Mouse (Mus musculus): ENCODE data around the gene Naa60.
"Not testable (repeated sequence)": the region's sequence is repeated elsewhere in the genome, so short reads cannot be mapped to it uniquely, and the experiment has no call there.

Naa60 gene

GRCm38 (mm10) chr16:3872216-3873047, at the start of gene Naa60:
TSS of gene Naa60 (plus strand) at chr16:3872375.
- peak; percentile 86 for DNase-seq (ENCODE audit: low read depth, low spot score)

- DNase-seq (ENCODE audit: low read depth, low spot score), result no peak
These were observed 44.2 kb upstream of the Naa60 start for GRCm38 (mm10) chr16:3828021-3828420.

GRCm38 (mm10) chr16:3829727-3830126, 42.4 kb upstream of the Naa60 start:
- DNase-seq (ENCODE audit: low read depth, low spot score), result no peak

GRCm38 (mm10) chr16:3830588-3831109, 41.5 kb upstream of the Naa60 start, which contains the start of gene Olfr15:
TSS of gene Olfr15 (plus strand) at chr16:3830878.
- no peak for DNase-seq (ENCODE audit: low read depth, low spot score)

GRCm38 (mm10) chr16:3835461-3835860, 36.7 kb upstream of the Naa60 start:
- DNase-seq (ENCODE audit: low read depth, low spot score), result no peak

- DNase-seq (ENCODE audit: low read depth, low spot score), result no peak
These were observed 32.9 kb upstream of the Naa60 start for GRCm38 (mm10) chr16:3839157-3839885.

- DNase-seq (ENCODE audit: low read depth, low spot score), result no peak
These were observed 29.2 kb upstream of the Naa60 start for GRCm38 (mm10) chr16:3842989-3843388.

- no peak for DNase-seq (ENCODE audit: low read depth, low spot score)
These were observed 28.4 kb upstream of the Naa60 start for GRCm38 (mm10) chr16:3843796-3844195.

- DNase-seq (ENCODE audit: low read depth, low spot score), result peak; percentile 92
These were observed 25.3 kb upstream of the Naa60 start, which contains the start of gene Zfp174 for GRCm38 (mm10) chr16:3846711-3847518. TSS of gene Zfp174 (plus strand) at chr16:3847268.

GRCm38 (mm10) chr16:3847871-3848270, 24.3 kb upstream of the Naa60 start:
- no peak for DNase-seq (ENCODE audit: low read depth, low spot score)

- no peak for DNase-seq (ENCODE audit: low read depth, low spot score)
These were observed 23.8 kb upstream of the Naa60 start for GRCm38 (mm10) chr16:3848416-3848815.

GRCm38 (mm10) chr16:3851301-3851700, 20.9 kb upstream of the Naa60 start:
- DNase-seq (ENCODE audit: low read depth, low spot score), result not testable (repeated sequence)

GRCm38 (mm10) chr16:3852586-3852985, 19.6 kb upstream of the Naa60 start:
- DNase-seq (ENCODE audit: low read depth, low spot score), result no peak

- no peak for DNase-seq (ENCODE audit: low read depth, low spot score)
These were observed 17.6 kb upstream of the Naa60 start for GRCm38 (mm10) chr16:3854437-3855182.

- no peak for DNase-seq (ENCODE audit: low read depth, low spot score)
These were observed 16.4 kb upstream of the Naa60 start for GRCm38 (mm10) chr16:3855776-3856175.

GRCm38 (mm10) chr16:3859254-3859653, 12.9 kb upstream of the Naa60 start:
- DNase-seq (ENCODE audit: low read depth, low spot score), result no peak

GRCm38 (mm10) chr16:3871815-3872214, 360 bp upstream of the Naa60 start:
- DNase-seq (ENCODE audit: low read depth, low spot score), result no peak

GRCm38 (mm10) chr16:3876346-3876745, 4.2 kb downstream of the Naa60 start:
- DNase-seq (ENCODE audit: low read depth, low spot score), result no peak

- DNase-seq (ENCODE audit: low read depth, low spot score), result peak; percentile 84
These were observed 12.3 kb downstream of the Naa60 start, which contains the start of the genes Zfp597 and Gm20695 for GRCm38 (mm10) chr16:3884201-3885064. TSS of gene Zfp597 (minus strand) at chr16:3884561. TSS of gene Gm20695 (plus strand) at chr16:3884648.
